In genomic region chr1:78414421-78414820, GRCm38 (mm10) we compare ENCODE assay signal across 21 mouse cellular contexts.
DNase-seq lines count a peak whose midpoint lies in the region; ATAC-seq lines count a peak whose summit lies in the region.
"Had no signal": no experiment of that assay in that cellular context is flagged by ENCODE, and none has a peak within 500 bp of the region (broad histone marks: within the 10 kb centered on the region; RNA-seq: fewer than 3 reads in every experiment).

No protein-coding gene starts in this region.

- peak; percentile 73 for DNase-seq in heart, adult 11 months
- DNase-seq in heart, adult 18-20 months, result no peak
- DNase-seq in heart, embryonic 10.5 days (ENCODE audit: low spot score), result peak; percentile 73
- peak; percentile 20 for DNase-seq in intestine, embryonic 14.5 days (ENCODE audit: low spot score)
- DNase-seq: adrenal gland, adult 2 months; adrenal gland, adult 8-10 months; adrenal gland, postnatal 10 days; adrenal gland, postnatal 14 days; adrenal gland, postnatal 25 days; adrenal gland, postnatal 36 days; B cell, adult 2 months; cerebellum, adult 11 months; cerebellum, adult 11-12 months; cerebellum, adult 18-20 months had no signal

- H3K27ac ChIP-seq in heart, embryonic 10.5 days, result no peak overlapping the region
- no peak overlapping the region for H3K27ac ChIP-seq in heart, embryonic 11.5 days (ENCODE audit: low read depth, low read length)
- H3K27ac ChIP-seq in intestine, embryonic 14.5 days (ENCODE audit: low read depth), result no peak overlapping the region
- H3K27ac ChIP-seq in intestine, embryonic 16.5 days (ENCODE audit: low read length), result no peak overlapping the region

- no peak overlapping the region for H3K4me3 ChIP-seq in heart, embryonic 10.5 days
- H3K4me3 ChIP-seq in heart, embryonic 11.5 days (ENCODE audit: low read depth, low read length), result no peak overlapping the region
- H3K4me3 ChIP-seq in intestine, embryonic 14.5 days (ENCODE audit: low read depth, low read length), result no peak overlapping the region
- H3K4me3 ChIP-seq in intestine, embryonic 16.5 days (ENCODE audit: low read length), result no peak overlapping the region

- peaks cover 4% of the 10 kb centered on the region; the same call in 1 of the 2 replicates for H3K36me3 ChIP-seq in heart, embryonic 10.5 days
- no peaks in the 10 kb centered on the region for H3K36me3 ChIP-seq in heart, embryonic 11.5 days (ENCODE audit: control insufficient read depth, insufficient read depth, low read length)
- H3K36me3 ChIP-seq in intestine, embryonic 14.5 days (ENCODE audit: control insufficient read depth, insufficient read depth, low read length), result peaks cover 15% of the 10 kb centered on the region; the same call in 1 of the 2 replicates
- peaks cover 4% of the 10 kb centered on the region; the same call in 1 of the 2 replicates for H3K36me3 ChIP-seq in intestine, embryonic 16.5 days (ENCODE audit: control insufficient read depth, insufficient read depth, low read length)

- 82% methylated on average over 5 of the region's 5 CpGs for WGBS in heart, embryonic 10.5 days
- 85% methylated on average over 5 of the region's 5 CpGs for WGBS in heart, embryonic 11.5 days (ENCODE audit: insufficient replicate concordance)
- WGBS in intestine, embryonic 14.5 days, result 84% methylated on average over 5 of the region's 5 CpGs
- WGBS in intestine, embryonic 16.5 days, result 81% methylated on average over 5 of the region's 5 CpGs

- no peak overlapping the region for H3K4me2 ChIP-seq in heart, embryonic 11.5 days
- H3K4me2 ChIP-seq in intestine, embryonic 14.5 days (ENCODE audit: low read length), result no peak overlapping the region
- no peak overlapping the region for H3K4me2 ChIP-seq in intestine, embryonic 16.5 days (ENCODE audit: low read depth, low read length)

- H3K9me3 ChIP-seq in heart, embryonic 10.5 days, result no peaks in the 10 kb centered on the region
- no peaks in the 10 kb centered on the region for H3K9me3 ChIP-seq in heart, embryonic 11.5 days (replicated peaks; ENCODE audit: control insufficient read depth, low read length)
- no peaks in the 10 kb centered on the region for H3K9me3 ChIP-seq in intestine, embryonic 14.5 days (ENCODE audit: control insufficient read depth, low read length)
- no peaks in the 10 kb centered on the region for H3K9me3 ChIP-seq in intestine, embryonic 16.5 days (ENCODE audit: control insufficient read depth, low read length)
- H3K9me3 ChIP-seq: G1E had no signal

- no peak for ATAC-seq in heart, embryonic 11.5 days (replicated peaks; ENCODE audit: insufficient number of reproducible peaks, low FRiP score, low TSS enrichment)
- no peak for ATAC-seq in intestine, embryonic 14.5 days (replicated peaks; ENCODE audit: low FRiP score, low TSS enrichment, low read depth)
- ATAC-seq in intestine, embryonic 16.5 days, result no peak
- ATAC-seq: activated CD4-positive, CD25-positive, alpha-beta regulatory T cell, adult 4 months; CD4-positive, CD25-positive, alpha-beta regulatory T cell, adult 4 months; Patski had no signal

- no peak overlapping the region for H3K9ac ChIP-seq in heart, embryonic 11.5 days (ENCODE audit: low read depth, low read length)
- no peak overlapping the region for H3K9ac ChIP-seq in intestine, embryonic 14.5 days (ENCODE audit: low read length)
- no peak overlapping the region for H3K9ac ChIP-seq in intestine, embryonic 16.5 days (ENCODE audit: low read depth, low read length)

- no peaks in the 10 kb centered on the region for H3K27me3 ChIP-seq in heart, embryonic 10.5 days (ENCODE audit: insufficient read depth, poor library complexity, severe bottlenecking)
- H3K27me3 ChIP-seq in heart, embryonic 11.5 days (ENCODE audit: control insufficient read depth, insufficient read depth, low read length), result no peaks in the 10 kb centered on the region
- no peaks in the 10 kb centered on the region for H3K27me3 ChIP-seq in intestine, embryonic 14.5 days (replicated peaks; ENCODE audit: control insufficient read depth, insufficient read depth, low read length)
- no peaks in the 10 kb centered on the region for H3K27me3 ChIP-seq in intestine, embryonic 16.5 days (replicated peaks; ENCODE audit: control insufficient read depth, insufficient read depth, low read length)
- H3K27me3 ChIP-seq: CH12.LX, Patski had no signal

- H3K4me1 ChIP-seq in heart, embryonic 10.5 days, result peaks cover 7% of the 10 kb centered on the region; the same call in 1 of the 2 replicates
- no peaks in the 10 kb centered on the region for H3K4me1 ChIP-seq in heart, embryonic 11.5 days (ENCODE audit: control insufficient read depth, insufficient read depth, low read length)
- H3K4me1 ChIP-seq in intestine, embryonic 14.5 days (replicated peaks; ENCODE audit: control insufficient read depth, insufficient read depth, low read length), result no peaks in the 10 kb centered on the region
- H3K4me1 ChIP-seq in intestine, embryonic 16.5 days (ENCODE audit: control insufficient read depth, insufficient read depth, low read length), result 0 out of 2 replicates have a peak, but pooled peaks cover 3% of the 10 kb centered on the region

Comparison
In these comparisons a context has a peak if more than half of its experiments do, and no peak if none do; other contexts are left out.
1. DNase-seq: peak in heart, adult 11 months (single experiment), heart, embryonic 10.5 days (single experiment) and intestine, embryonic 14.5 days (single experiment); none in heart, adult 18-20 months (0 of 2).